Mouse (Mus musculus) cortical plate, adult 2 months (tissue): ENCODE data around the gene Man2c1.

Experiments
- CTCF ChIP-seq: fragments of 200-500 bp; IDR thresholded peaks from 2 replicates; pipeline ENCODE4 v1.5.1; 2011; ENCODE audit warnings: mild to moderate bottlenecking, control low read depth, low read length; ENCODE audit not compliant: insufficient read depth; ENCODE audit errors: extremely low read depth
- POLR2A ChIP-seq: fragments of 200-500 bp; IDR thresholded peaks from 2 replicates; pipeline ENCODE4 v1.6.1; 2011; ENCODE audit warnings: mild to moderate bottlenecking, low read length, control low read depth; ENCODE audit not compliant: insufficient read depth; ENCODE audit errors: extremely low read depth

GRCm38 (mm10) chr9:57168411-57168810 is 37.9 kb downstream of the Man2c1 start:
- TF ChIP-seq CTCF, result no peak
- no peak for TF ChIP-seq POLR2A
